Mouse (Mus musculus) lung, postnatal 4 days (tissue): ENCODE data around the gene Ifnk.

ENCODE experiments used
- DNase-seq, 2 experiments: peaks; one replicate each; pipeline ENCODE4 v3.0.0; 2021

Ifnk gene

DNA sequence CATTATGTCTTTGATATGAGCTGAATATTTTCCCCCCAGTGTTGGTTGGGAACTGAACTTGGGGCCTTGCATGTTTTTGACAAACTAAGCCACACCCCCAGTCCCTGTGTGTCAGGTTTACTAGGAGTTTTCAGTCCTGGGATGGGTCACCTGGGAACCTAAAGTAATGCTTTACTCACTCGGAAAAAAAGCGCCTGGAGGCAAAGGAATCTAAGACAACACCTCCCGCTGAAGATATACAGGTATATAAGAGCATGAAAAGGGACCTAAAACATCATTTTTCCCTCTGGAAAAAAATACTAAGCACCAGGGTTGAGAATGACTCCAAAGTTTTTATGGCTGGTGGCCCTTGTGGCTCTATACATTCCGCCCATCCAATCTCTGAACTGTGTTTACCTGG lies at the start of gene Ifnk:
Gene Ifnk (plus strand): TSS at position 301 of the 400 bp plus-strand sequence.
- no peak for DNase-seq

DNA sequence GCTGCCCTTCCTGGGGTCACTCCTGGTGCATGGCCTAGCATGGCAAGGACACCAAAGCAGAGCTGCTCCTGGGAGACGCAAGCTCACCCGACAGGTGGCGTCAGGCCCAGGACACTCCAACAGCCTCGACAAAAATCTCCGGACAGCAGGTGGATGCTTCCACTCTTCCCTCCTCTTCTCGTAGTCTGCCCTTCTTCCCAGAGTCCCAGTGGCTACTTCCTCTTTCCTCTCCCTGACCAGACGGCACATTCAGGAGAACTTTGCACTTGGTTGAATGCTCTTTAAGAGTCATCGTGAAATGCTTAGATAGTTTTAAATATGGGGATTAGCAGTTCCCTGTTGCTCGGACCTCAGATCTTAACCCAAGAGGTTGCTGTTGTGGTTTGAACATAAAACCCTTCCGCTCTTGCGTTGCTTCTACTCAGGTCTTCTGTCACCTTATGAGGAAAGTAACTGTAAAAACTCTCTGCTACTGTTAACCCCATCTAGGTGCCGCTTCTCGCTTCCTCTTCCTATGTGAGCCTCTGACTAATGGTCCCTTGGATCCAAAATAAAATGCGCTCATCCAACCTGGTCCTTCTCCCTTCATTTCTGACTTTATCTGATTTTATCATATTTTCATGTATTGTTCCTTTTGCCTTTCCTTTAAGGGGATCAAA lies 46.6 kb upstream of the Ifnk start:
- no peak for DNase-seq

DNA sequence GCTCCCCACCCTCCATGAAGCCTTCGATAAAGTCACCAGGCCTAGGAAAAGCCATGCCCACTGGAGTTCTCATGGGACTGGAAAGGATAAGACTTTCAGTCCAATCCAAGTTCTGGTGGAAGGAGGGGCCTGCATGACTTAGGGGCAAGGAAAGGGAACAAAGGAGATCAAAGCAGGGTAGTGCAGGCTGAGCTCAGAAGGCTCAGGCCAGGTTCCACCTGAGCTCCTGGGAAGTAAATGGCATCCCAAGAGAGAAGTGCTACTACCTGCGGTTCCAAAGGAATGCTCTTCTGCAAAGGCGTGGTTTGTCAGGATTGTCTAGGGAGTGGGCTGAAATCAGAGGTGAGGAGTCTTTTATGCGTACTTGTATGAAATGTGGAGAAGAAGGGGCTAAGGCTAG lies 39.4 kb upstream of the Ifnk start:
- no peak for DNase-seq

DNA sequence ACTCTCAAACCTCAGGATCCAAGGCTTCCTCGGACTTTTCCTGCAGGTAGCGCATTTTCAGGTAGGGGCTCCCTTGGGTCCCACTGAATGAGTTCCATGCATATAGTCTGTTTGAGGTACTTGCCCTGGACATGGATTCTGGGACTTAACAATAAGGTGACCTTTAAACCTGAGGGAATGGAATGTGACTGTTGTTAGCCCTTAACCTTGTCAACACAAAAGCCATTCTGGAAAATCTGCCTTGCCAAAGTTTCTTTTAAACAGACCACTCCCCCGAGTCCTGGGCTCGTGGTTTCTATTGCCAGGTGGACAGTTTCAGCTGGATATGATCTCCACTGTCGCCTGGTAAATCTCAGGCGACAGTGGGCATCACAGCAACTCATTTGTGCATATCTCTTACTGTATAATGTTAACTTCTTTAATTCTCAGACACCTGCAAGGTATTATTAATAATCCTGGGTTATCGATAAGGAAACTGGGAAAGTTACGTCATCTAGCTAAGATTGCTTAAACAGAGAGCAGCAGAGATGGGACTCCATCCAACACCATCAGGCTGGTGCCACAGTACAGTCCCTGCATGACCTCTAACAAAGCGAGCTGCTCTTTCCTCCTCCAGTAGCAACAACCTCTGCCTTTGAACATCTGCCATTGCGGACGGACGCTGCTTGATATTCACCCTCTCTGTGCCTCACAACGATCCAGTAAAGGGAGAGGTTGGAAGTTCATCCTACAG lies 38.2 kb upstream of the Ifnk start:
- no peak for DNase-seq

DNA sequence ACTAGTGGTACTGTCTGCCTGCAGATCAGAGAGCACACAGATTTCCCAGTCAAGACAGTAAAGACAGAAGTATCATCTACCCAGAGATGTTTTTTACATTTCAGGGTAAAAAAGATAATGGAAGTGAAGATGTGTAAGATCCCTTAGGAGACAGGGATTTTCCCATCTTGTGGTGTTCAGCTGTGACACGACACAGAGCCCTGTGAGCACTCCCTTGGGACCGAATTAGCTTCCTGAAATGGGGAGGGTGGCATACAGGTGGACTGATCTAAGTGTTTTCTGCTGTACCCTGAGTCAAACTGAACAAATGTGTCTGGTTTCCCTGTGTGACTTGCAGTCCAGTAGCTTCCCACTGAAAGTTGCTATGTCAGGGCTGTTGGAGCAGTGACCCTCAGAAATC lies 36.9 kb upstream of the Ifnk start:
- DNase-seq = no peak

DNA sequence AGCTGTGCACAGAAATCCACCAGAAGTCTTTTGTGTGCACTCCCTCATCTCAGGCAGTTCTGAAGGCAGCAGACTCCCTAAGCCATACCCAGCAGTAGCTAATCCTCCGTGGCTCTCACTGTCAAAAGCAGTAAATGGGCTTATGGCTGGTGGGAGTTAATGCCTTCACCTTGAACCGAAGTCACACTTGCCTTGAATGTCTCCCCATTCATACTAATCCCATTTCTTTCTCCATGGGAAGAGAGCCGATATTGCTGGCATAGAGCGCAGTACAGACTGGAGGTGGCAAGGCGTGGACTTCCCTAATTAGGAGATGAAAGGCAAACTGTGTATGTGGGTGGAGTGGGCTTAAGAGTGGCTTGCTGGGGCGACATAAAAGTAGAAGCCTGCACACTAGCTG lies 35.9 kb upstream of the Ifnk start:
- DNase-seq = no peak

DNA sequence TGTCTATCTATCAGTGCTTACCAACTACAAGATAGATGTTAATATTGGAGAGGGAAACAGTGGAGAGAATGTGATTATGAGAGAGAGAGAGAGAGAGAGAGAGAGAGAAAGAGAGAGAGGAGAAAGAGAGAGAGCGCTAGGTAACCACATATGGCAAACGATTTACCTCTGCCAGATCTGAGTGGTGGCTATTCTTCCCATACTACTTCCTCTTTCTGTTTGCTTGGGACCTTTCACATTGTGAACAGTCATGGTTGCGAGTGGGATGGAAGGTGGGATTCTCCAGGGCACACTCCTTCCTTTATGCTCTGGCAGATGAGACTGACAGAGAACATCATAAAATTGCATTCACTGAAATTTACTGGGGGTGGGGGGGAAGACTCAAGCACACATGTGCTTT lies 34.7 kb upstream of the Ifnk start:
- no peak for DNase-seq

DNA sequence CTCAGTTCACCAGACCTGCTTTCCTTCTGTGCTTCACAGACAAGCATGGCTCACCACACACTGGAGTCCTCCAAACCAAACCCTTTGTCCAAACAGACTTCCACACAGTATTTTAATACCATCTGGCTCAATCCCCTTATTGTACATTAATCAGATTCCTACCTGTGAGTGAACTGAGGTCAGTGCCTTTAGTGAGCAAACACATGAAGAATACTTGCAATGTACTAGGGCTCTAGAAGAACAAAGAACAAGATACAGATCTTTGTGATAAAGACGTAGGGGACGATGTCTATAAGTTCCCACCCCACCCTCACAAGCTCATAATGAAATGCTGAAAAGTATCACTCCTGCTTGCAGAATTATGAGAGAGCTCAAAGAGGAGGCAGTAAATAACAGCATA lies 33.0 kb upstream of the Ifnk start:
- no peak for DNase-seq

DNA sequence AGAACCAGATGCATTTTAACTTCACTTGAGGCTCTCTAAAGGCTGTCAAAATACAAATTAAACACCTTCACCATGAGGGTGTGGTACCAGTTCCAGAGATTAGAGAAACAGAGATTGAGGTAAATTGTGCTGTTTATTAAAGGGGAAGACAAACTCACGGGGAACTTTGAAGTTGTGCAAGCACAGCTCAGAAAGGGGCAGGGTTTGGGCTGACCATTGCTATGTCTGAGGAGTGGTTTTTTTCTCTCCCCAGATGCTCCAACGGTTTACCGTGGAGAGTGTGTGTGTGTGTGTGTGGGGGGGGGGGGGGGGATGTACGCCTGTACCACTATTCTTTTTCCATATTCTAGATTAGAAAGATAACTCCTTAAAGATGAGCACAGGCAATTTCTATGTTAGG lies 31.7 kb upstream of the Ifnk start:
- DNase-seq = no peak

DNA sequence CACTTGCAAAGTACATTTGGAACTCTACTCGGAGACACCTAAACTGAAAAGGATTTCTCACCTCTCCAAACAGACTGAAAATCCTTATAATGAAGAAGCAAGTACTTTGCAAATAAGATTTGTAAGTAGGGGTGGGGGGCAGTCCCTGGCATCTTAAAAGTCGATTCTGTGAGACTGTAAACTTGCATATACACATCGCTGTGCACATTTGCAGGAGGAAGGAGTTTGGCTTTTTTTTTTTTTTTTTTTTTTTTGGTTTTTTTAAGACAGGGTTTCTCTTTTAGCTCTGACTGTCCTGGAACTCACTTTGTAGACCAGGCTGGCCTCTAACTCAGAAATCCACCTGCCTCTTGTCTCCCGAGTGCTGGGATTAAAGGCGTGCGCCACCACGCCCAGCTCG lies 31.3 kb upstream of the Ifnk start:
- DNase-seq = no peak

DNA sequence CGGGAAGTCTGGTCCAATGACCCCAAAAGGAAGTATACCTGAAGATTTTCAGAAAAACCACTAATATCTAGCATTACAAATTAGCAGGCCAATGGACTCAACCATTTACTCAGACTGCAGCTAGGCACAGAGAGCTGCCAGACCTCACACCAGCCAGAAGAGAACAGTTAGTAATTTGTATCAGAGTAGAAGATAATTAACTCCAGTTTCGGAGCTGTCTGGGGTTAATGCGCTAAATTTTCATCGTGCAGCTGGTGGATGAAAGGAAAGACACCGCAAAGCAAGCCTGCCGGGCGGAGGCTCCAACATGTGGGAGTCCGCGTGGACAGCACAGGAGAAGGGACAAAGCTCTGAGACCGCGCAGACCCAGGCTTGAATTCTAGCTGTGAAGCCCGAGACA lies 30.8 kb upstream of the Ifnk start:
- DNase-seq = no peak

DNA sequence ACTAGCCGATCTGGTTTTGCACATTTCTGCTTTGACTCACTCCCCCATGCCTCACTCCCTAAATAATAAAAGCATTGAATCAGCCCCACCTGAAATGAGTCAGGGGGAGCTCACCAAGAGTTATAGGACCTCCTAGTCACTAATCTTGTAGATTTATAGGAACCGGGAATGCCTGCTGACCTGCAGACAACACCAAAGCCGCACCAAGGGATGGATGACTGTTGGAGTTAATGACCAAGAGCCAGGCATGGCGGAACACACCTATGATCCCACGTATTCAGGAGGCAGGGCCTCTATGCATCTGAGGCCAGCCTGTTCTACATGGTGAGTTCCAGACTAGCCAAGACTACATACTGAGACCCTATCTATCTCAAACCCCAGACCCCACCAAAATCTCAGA lies 28.8 kb upstream of the Ifnk start:
- DNase-seq = no peak

DNA sequence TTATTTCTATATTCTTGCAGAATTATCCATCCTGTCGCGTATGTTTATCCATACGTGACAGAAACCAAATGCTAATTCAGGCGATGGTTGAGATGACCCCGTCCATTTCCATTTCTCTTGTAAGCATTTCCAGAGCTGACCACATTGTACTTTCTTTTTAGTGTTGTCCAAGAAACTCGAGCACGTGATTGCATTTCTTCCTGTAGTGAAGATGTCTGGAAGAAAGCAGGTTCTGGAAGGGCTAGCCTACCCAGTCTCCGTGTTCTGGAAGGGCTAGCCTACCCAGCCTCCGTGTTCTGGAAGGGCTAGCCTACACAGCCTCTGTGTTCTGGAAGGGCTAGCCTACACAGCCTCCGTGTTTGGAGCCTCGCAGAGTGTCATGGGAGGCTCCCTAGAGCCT lies 27.8 kb upstream of the Ifnk start:
- DNase-seq = no peak

DNA sequence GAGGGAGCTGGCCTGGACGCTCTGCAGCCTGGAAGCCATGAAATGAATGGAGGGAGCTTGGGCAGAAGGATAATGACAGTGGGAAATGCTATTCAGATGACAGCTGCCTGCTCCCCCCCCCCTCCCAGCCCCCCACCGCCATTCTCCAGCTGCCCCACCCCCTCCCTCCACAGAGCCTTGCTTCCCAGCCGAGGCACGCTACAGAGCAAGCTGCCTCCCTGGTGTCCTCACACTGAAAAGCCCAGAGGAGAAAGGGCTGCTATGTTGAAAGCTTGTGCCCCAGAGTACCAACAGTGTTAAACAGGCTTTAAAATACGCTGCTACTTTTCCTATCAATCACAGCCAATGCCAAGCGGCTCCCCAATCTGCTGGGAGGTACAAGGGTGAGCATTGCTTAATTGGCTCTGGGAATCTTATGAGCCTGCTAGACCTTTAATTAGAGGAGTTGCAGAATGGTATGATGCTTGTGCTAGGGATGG lies 26.5 kb upstream of the Ifnk start:
- no peak for DNase-seq

DNA sequence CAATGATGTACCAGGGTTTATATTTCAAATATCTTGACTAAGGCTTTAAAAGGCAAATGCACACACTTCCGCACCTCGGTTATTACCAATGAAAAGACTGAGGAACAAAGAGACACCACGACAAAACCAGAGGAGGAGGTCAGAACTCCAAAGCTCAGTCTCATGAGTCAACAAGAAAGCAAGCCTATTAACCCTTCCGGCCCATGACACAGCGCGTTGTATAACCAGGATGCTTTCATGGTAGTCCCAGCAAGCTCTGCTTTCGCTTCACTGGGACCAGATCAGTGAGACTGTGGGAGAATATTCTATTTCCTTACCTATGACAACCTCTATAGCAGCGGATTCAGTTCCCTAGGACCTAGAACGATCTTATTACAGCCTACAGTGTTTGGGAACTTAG lies 25.1 kb upstream of the Ifnk start:
- no peak for DNase-seq

DNA sequence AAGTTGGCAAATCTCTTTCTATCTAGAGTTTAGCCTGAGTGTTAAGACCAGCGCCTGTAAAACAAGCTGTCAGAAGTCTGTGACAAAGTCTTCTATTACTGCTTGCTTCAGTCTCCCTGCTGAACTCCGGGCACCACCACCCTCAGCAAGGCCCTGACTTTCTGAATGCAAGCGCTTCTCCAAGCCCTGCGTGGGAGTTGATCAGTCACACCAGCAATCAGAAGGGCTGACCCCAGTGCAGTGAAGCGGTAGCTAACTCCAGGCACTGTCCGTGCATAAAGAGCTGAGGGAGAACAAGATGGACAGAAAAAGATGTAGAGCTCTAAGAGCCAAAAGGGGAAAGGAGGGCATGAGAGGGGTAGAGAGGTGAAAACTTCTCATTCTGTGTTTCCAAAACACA lies 24.1 kb upstream of the Ifnk start:
- no peak for DNase-seq

DNA sequence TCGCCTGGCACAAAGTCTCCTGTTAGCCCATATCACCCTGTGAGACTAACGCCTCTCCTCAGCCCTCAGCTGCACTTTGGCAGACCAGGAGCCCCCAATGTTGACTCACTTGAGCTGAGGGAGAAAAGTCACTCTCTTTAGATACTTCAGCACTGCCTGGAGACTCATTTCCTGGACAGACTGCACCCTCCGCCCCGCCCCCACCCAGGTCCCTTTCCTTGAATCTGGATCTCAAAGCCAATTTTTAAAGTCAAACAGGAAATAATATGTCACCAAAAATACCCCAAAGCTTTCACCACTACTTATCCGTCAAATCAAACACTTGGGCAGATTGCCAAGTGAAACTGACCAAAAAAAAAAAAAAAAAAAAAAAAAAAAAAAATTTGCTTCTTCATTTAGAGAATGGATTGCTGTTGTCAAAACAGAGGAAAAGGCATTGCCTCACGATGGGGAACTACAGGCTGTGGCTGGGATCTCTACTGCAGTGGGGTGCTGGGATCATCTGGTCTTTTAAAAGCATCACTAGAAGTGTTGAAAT lies 21.4 kb upstream of the Ifnk start:
- DNase-seq = peak; percentile 46 to 54

DNA sequence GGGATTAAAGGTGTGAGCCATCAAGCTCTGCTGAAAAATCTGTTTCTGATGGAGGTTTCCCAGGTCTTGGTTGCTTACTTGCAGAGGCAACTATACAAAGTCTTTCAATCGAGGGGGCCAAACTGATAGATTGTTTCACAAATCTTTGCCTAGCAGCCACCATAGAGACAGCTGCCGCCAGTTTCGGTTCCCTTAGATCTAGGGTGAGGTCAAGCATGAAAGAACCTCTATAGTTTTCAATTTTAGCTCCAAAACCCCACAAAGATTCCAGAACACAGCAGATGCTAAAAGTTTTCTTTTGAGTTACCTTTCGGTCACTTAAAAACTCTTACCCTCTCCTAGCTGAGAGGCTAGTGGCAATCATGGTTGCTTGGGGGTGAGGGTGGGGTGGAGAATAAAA lies 20.3 kb upstream of the Ifnk start:
- DNase-seq = no peak

DNA sequence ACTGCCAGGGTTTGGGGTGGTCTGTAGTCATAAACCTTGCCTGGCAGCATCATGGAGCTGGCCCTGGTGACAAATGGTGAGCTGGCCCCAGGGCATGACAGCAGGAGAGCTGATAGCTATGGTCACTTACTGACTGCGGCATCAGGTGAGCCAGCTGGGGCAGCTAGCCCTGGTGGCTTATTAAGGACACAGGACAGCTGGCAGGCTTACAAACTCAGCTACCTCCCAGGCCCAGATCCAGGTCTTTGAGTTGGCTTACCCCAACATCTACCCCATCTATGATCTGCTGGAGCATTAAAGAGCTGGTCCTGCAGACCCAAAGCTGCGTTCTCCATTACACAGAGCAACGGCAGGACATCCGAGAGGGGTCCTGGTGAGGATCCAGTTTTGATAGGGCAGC lies 18.4 kb upstream of the Ifnk start:
- DNase-seq = no peak

DNA sequence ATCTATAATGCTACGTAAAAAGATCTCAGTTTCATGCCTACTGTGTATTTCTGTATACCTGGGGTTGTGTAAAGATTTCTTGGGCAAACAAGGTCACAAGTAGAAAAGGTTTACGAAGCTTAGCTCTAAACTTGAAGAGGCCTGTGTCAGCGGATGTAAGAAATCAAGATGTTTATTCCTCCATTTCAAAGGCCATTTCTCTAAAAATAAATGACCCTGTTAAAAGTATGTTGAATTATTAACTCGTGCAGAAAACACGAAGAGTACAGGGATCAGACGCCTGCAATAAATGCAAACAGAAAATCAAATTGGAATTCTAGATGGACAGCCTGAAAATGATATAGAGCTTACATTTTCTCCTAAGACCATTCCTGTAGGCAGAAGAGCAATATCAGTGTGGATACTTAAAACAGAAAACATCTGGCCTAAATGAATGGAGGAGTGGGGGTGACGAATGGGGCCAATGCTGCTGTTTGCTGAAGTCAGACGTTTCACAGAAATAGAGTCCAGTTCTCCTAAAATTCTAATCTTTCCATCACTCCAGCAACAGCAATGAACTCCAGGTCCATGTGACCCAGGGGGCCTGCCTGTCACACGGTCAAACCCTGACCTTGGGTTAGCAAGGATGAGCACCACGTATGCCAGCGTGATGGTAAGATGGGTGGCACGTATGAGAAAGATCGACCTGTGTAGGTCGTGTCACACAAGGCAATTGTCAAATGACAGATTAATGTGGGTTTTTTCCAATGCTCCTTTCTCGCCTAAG lies 16.8 kb upstream of the Ifnk start:
- DNase-seq = no peak

DNA sequence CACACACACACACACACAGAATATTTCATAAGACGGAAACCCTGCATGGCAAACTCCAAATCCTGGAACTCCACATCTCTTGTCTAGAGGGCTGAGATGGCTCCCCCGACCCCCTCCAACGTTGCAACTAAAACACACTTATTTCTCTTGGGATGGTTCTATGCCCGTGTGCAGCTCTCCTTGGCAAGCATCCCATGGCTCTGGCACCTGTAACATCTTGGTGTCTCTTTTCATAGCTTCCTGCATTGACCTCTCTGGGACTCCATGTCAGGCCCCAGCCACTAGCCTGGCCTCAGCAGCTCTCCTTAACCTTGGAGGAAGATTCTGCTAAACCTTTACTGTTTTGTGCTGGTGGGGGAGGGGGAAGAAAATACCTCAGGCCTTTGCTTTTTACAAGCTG lies 16.1 kb upstream of the Ifnk start:
- no peak for DNase-seq

DNA sequence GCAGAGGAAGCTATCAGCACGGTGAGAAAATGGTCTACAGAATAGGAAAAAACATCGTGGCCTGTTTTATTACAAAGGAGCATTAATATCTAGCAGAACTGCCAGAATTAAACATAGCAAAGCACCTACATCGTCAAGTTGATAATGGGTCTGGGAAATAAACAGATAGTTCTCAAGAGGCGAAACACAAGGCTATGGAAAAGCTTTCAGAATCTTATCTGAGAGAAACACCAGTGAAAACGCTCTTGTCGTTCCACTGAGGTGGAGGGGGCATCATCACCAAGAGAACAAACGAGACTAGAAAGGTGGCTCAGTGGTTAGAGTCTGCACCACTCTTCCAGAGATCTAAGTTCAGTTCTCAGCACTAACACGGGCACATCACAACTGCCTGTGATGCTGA lies 14.9 kb upstream of the Ifnk start:
- DNase-seq = no peak

DNA sequence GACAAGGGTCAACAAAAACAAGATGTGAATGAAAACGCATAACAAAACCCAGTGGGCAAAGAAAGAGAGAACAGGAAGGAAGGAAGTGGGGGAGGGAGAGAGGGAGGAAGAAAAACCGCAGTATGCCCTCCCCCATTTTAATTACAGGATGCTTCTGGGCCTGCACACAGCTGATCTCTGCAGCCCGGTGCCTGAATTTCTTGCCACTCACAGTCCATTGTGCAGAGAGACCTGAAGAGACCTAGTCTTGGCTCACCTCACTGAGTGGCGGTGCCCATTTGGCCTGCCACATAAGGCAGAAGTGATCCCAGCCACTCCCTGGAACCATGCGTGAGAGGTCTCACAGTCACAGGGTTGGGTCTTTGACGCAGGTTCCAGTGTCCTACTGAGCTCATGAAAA lies 13.8 kb upstream of the Ifnk start:
- DNase-seq = no peak

DNA sequence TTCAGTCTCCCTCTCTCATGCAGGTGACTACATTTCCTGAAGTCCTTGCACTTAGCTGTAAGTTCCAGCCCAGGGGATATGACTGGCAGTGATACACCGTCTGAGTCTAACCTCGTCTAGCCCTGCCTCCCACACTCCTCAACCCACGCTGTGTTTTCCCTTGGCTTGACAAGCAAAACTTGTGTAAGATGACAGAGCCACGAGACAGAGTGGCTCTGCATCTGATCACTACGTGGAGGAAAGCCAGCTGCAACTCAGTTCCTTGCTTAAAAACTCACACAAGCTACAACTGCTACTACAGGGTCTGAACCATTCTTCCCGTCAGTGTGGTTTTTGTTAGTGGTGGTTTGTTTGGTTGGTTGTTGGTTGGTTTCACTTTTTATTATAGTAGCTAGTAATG lies 11.5 kb upstream of the Ifnk start:
- DNase-seq = no peak
